Mouse (Mus musculus) liver, embryonic 12.5 days (tissue): ENCODE data around the gene Add3. TPM values are rescaled to one million over a fixed set of nuclear protein-coding genes. Genes with fewer than 3 reads are reported as not detected.

Experiments
- ATAC-seq: fragments of 200-750 bp; cut with Nextera tagmentation; 2 replicates; pipeline ENCODE4 v1.8.0; 2017; ENCODE audit warnings: moderate number of reproducible peaks, mild to moderate bottlenecking, moderate library complexity
- H3K27ac ChIP-seq: fragments of 300-500 bp; sonication (generic); 2 replicates; pipeline ENCODE4 v1.5.1; 2016; ENCODE audit warnings: mild to moderate bottlenecking
- H3K27me3 ChIP-seq: fragments of 300-500 bp; sonication (generic); replicated peaks from 2 replicates; pipeline ENCODE4 v1.6.1; 2016; ENCODE audit warnings: mild to moderate bottlenecking, moderate library complexity
- H3K36me3 ChIP-seq: fragments of 300-500 bp; sonication (generic); 2 replicates; pipeline ENCODE4 v1.6.1; 2016; ENCODE audit warnings: mild to moderate bottlenecking, moderate library complexity
- H3K4me1 ChIP-seq: fragments of 300-500 bp; sonication (generic); 2 replicates; pipeline ENCODE4 v1.6.1; 2016
- H3K4me2 ChIP-seq: fragments of 300-500 bp; sonication (generic); 2 replicates; pipeline ENCODE4 v1.6.1; 2016; ENCODE audit warnings: mild to moderate bottlenecking, moderate library complexity
- H3K4me3 ChIP-seq: fragments of 300-500 bp; sonication (generic); 2 replicates; pipeline ENCODE4 v1.5.1; 2016; ENCODE audit warnings: mild to moderate bottlenecking, moderate library complexity
- H3K9ac ChIP-seq: fragments of 300-500 bp; sonication (generic); 2 replicates; pipeline ENCODE4 v1.6.1; 2016; ENCODE audit warnings: mild to moderate bottlenecking, moderate library complexity
- H3K9me3 ChIP-seq: fragments of 300-500 bp; sonication (generic); replicated peaks from 2 replicates; pipeline ENCODE4 v1.6.1; 2016; ENCODE audit warnings: mild to moderate bottlenecking, moderate library complexity
- WGBS: fragments of 180-500 bp; shearing (Covaris S2); methylation state at CpG from one replicate; pipeline ENCODE4 v1.1.7; 2016; ENCODE audit not compliant: insufficient replicate concordance; 5-methylcytosine and 5-hydroxymethylcytosine counted together
- polyA plus RNA-seq: library from polyadenylated mRNA; unstranded; fragments of >200 nt; fragmentation: Nextera tagmentation; extraction: Ambion mirVana; gene quantifications from 2 replicates; pipeline ENCODE4 v1.2.1, GENCODE M21; 2016

The Add3 gene
- polyA plus RNA-seq, 1 experiment from 2014 or later, result 42.2 TPM

DNA sequence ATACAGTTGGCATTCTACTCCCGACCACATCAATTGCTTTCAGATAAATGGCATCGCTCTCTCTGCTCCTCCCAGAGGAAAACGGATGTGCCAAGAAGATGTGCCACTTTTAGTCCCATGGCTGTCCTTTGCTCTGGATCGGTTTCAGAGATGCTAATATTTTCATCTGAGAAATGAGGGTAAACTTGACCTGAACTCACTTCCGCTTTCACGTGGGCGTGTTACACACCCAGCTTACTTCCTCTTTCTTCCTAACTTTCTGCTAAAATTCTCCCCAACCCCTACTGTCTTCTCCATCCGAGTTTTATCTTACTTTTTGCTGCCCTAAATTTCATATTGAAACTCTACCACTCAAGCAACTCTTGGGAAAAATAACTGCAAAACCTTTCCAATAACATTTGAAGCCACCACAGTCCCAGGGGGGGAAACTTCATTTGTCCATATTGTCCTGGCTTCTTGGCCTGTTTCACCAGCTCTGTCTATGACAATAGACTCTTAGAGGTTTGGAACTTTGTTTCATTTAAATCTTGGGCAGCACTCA lies 20.9 kb upstream of the Add3 start:
- no peak for ATAC-seq
- no peak overlapping the region for H3K27ac ChIP-seq
- no peaks in the 10 kb centered on the region for H3K27me3 ChIP-seq
- H3K4me2 ChIP-seq, result no peak overlapping the region
- H3K4me3 ChIP-seq, result no peak overlapping the region
- H3K36me3 ChIP-seq, result no peaks in the 10 kb centered on the region
- no peaks in the 10 kb centered on the region for H3K4me1 ChIP-seq
- no peaks in the 10 kb centered on the region for H3K9me3 ChIP-seq
- WGBS, result 44% methylated on average over 8 of the region's 8 CpGs
- no peak overlapping the region for H3K9ac ChIP-seq

DNA sequence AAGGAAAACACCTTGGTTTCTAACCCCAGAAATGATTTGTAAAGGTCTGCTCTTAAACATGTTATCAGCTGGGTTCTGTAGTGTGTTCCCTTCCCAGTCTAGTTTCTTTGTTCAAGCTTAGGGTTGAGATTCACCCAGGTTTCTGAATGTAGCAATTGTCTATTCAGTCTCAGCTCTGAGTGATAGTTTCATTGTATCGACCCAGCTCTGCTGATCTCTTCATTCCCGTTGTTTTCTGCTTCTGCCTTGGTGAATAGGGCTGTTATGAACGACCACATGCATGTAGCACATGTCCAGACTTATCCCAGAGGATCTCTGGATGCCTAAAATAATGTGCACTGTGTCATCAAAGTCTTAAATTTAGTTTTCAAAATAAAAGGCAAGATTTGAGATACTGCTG lies 19.8 kb upstream of the Add3 start:
- peaks cover 5% of the 10 kb centered on the region for H3K4me1 ChIP-seq
- H3K9ac ChIP-seq, result no peak overlapping the region
- no peak overlapping the region for H3K4me3 ChIP-seq
- no peaks in the 10 kb centered on the region for H3K36me3 ChIP-seq
- H3K27me3 ChIP-seq, result no peaks in the 10 kb centered on the region
- no peaks in the 10 kb centered on the region for H3K9me3 ChIP-seq
- no peak overlapping the region for H3K4me2 ChIP-seq
- no peak overlapping the region for H3K27ac ChIP-seq
- WGBS, result 75% methylated on average over 3 of the region's 3 CpGs
- no peak for ATAC-seq

DNA sequence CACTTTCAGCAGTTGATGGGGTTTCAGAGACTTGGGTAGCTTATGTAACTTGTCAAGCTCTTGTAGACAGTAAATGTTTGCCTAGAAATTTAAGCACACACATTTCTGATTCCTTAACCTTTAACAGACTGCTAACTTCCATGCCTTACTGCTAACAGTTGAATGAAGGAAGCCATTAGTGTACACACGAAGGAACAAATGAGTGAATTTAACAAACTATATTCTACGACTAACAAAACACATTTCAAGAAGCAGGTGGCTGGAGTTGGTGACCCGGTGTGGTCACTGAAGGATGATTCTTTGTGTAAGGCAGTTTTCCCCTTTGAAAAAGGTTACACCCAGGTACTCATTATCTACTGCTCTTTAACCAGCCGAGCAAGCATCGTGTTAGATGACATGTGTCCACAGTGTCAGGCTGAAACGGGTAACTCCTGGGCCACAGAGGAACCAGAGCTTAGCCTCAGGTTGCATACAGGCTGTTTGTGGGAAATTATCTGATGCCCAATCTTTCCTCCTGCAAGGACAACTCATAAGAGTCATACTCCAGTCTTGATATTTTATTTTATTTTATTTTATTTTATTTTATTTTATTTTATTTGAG lies 17.5 kb upstream of the Add3 start:
- ATAC-seq, result no peak
- no peak overlapping the region for H3K4me3 ChIP-seq
- no peak overlapping the region for H3K9ac ChIP-seq
- no peak overlapping the region for H3K4me2 ChIP-seq
- H3K4me1 ChIP-seq, result peaks cover 28% of the 10 kb centered on the region
- H3K36me3 ChIP-seq, result no peaks in the 10 kb centered on the region
- no peaks in the 10 kb centered on the region for H3K9me3 ChIP-seq
- H3K27ac ChIP-seq, result no peak overlapping the region
- WGBS, result 58% methylated on average over 6 of the region's 6 CpGs
- H3K27me3 ChIP-seq, result 0 out of 2 replicates have a peak, but pooled peaks cover 3% of the 10 kb centered on the region

DNA sequence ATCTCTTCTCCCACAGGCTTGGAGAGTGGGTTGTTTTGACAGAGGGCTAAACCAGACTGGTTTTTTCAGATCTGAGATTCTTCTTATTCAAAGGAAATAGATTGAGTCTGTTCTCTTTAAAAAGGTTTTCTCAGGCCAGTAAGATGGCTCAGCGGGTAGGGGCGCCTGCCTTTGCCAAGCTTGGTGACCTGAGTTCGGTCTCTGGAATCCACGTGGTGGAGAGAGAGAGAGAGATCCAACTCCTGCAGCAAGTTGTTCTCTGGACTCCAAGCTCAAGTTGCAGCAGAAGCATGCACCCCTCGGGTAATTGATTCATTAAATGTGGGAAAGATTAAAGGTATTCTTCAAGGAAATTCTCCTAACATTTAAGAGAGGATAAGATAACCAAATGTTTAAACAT lies 16.9 kb upstream of the Add3 start:
- no peak overlapping the region for H3K27ac ChIP-seq
- no peak overlapping the region for H3K4me3 ChIP-seq
- no peak for ATAC-seq
- no peak overlapping the region for H3K9ac ChIP-seq
- H3K36me3 ChIP-seq, result no peaks in the 10 kb centered on the region
- no peaks in the 10 kb centered on the region for H3K9me3 ChIP-seq
- H3K4me1 ChIP-seq, result peaks cover 33% of the 10 kb centered on the region
- H3K4me2 ChIP-seq, result no peak overlapping the region
- 0 out of 2 replicates have a peak, but pooled peaks cover 3% of the 10 kb centered on the region for H3K27me3 ChIP-seq
- 58% methylated on average over 5 of the region's 5 CpGs for WGBS

DNA sequence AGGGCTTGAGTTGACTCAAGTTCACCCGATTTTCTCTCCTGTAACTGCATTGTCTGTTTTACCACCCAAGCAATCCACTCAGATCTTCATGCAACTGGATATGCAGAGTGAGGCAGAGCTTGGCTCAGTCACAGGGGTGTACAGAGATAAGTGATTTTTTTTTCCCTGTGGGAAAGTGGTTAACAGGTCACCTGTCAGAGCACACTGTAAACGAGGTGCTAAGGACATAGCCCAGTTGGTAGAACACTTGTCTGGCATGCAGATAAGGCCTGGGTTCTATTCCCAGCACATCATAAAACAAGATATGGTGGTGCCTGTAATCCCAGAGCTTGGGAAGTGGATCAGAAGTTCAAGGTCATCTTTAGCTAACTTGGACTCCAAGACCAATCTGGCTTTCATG lies 14.6 kb upstream of the Add3 start:
- peaks cover 16% of the 10 kb centered on the region for H3K27me3 ChIP-seq
- no peaks in the 10 kb centered on the region for H3K36me3 ChIP-seq
- ATAC-seq, result no peak
- H3K9me3 ChIP-seq, result no peaks in the 10 kb centered on the region
- no peak overlapping the region for H3K9ac ChIP-seq
- H3K4me1 ChIP-seq, result peaks cover 47% of the 10 kb centered on the region
- H3K4me2 ChIP-seq, result no peak overlapping the region
- no peak overlapping the region for H3K27ac ChIP-seq
- WGBS, result 28% methylated on average over 2 of the region's 2 CpGs
- H3K4me3 ChIP-seq, result no peak overlapping the region

- 40% methylated on average over 4 of the region's 4 CpGs for WGBS
- Histone ChIP-seq H3K27ac (no peak overlapping the region), H3K9ac (no peak overlapping the region), H3K9me3 (no peaks in the 10 kb centered on the region), H3K27me3 (peaks cover 16% of the 10 kb centered on the region), H3K4me2 (peak overlapping the region; percentile 19), H3K4me3 (no peak overlapping the region), H3K36me3 (no peaks in the 10 kb centered on the region), H3K4me1 (peaks cover 47% of the 10 kb centered on the region)
- peak; percentile 80 for ATAC-seq
Measured at GRCm38 (mm10) chr19:53126546-53126945, 13.7 kb upstream of the Add3 start.

GRCm38 (mm10) chr19:53127320-53128291 lies 12.6 kb upstream of the Add3 start:
- peaks cover 47% of the 10 kb centered on the region for H3K4me1 ChIP-seq

GRCm38 (mm10) chr19:53128494-53129337 lies 11.5 kb upstream of the Add3 start:
- Histone ChIP-seq H3K9me3 (no peaks in the 10 kb centered on the region), H3K4me2 (peak overlapping the region; percentile 19), H3K27me3 (peaks cover 16% of the 10 kb centered on the region), H3K27ac (no peak overlapping the region), H3K36me3 (no peaks in the 10 kb centered on the region), H3K9ac (no peak overlapping the region), H3K4me1 (peaks cover 47% of the 10 kb centered on the region), H3K4me3 (no peak overlapping the region)
- 22% methylated on average over 13 of the region's 13 CpGs for WGBS
- no peak; the same call in 1 of the 2 replicates for ATAC-seq

More at GRCm38 (mm10) chr19:53127320-53128291, 12.6 kb upstream of the Add3 start:
- Histone ChIP-seq H3K4me3 (no peak overlapping the region), H3K27ac (no peak overlapping the region), H3K9me3 (no peaks in the 10 kb centered on the region), H3K36me3 (no peaks in the 10 kb centered on the region), H3K9ac (no peak overlapping the region), H3K27me3 (peaks cover 16% of the 10 kb centered on the region), H3K4me2 (peak overlapping the region; percentile 19)
- ATAC-seq, result no peak
- WGBS, result 35% methylated on average over 18 of the region's 18 CpGs

- Histone ChIP-seq H3K27me3 (peaks cover 16% of the 10 kb centered on the region), H3K27ac (no peak overlapping the region), H3K9me3 (no peaks in the 10 kb centered on the region), H3K9ac (no peak overlapping the region), H3K4me3 (no peak overlapping the region), H3K4me2 (no peak overlapping the region), H3K4me1 (peaks cover 41% of the 10 kb centered on the region), H3K36me3 (no peaks in the 10 kb centered on the region)
- WGBS, result 70% methylated on average over 15 of the region's 16 CpGs
- ATAC-seq, result no peak
Measured at GRCm38 (mm10) chr19:53130399-53131175, 9.7 kb upstream of the Add3 start.

- H3K36me3 ChIP-seq, result no peaks in the 10 kb centered on the region
- H3K4me2 ChIP-seq, result no peak overlapping the region
- peaks cover 23% of the 10 kb centered on the region for H3K4me1 ChIP-seq
- 70% methylated on average over 10 of the region's 10 CpGs for WGBS
- no peak overlapping the region for H3K27ac ChIP-seq
- H3K9me3 ChIP-seq, result no peaks in the 10 kb centered on the region
- peaks cover 21% of the 10 kb centered on the region for H3K27me3 ChIP-seq
- H3K9ac ChIP-seq, result no peak overlapping the region
- no peak overlapping the region for H3K4me3 ChIP-seq
- no peak for ATAC-seq
Measured at GRCm38 (mm10) chr19:53132471-53132870, 7.8 kb upstream of the Add3 start.
